Mouse (Mus musculus) WW6 (cell line): ENCODE results near the gene Gm21969.

ENCODE experiments used
- DNase-seq: peaks from one replicate; pipeline ENCODE4 v3.0.0-alpha.2; 2013; ENCODE audit warnings: low read depth, low spot score

Gm21969 gene

DNA sequence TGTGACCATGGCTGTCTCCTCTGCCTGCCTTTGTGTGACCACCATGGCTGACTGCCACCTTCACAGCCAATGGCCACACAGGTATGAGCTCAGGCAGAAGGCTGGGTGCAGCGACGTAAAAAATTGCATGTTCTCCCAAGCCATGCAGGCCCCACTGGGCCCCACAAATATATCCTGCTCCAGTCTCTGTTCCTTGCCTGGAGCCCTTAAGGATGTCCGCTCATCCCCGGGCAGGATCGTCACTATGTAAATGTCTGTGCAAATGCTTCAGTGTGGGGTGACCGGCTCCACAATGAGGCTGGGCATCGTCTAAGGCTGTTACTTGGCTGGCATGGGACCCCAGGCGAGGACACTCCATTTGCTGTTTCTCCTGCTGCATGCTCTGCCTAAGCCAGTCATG is 50.3 kb downstream of the Gm21969 start, which contains the start of gene Tas1r2:
Gene Tas1r2 (plus strand): TSS at position 301 of the 400 bp plus-strand sequence.
- DNase-seq, result no peak

DNA sequence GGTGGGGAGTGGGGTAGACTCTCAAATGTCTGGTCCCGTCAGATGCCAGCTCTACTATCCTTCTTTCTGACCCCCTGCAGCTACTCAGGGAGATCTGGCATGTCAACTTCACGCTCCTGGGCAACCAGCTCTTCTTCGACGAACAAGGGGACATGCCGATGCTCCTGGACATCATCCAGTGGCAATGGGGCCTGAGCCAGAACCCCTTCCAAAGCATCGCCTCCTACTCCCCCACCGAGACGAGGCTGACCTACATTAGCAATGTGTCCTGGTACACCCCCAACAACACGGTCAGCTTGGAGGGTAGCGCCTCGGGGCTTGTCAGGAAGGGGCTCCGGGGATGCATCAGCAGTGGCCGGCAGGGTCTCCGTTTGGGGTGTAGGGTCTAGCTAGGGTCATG is 58.9 kb downstream of the Gm21969 start:
- DNase-seq, result no peak

DNA sequence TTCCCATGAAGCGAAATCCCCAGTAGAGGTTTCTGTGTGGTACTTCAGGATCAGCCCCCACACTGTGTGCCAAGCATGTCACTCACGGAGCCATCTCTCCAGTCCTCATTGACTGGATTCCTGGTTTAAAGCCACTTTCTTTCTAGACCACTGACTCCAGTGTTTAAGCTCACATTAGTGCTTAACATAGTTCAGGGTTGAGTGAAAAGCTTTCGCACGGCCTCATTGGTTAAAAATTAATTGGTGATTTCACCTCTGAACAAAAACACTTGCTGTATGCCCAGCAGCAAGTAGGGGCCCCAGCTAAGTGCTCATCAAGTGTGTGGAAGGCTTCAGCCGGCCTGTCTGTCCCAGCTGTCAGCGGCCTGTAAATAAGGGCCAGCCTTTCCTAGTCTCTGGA is 64.6 kb downstream of the Gm21969 start:
- no peak for DNase-seq

DNA sequence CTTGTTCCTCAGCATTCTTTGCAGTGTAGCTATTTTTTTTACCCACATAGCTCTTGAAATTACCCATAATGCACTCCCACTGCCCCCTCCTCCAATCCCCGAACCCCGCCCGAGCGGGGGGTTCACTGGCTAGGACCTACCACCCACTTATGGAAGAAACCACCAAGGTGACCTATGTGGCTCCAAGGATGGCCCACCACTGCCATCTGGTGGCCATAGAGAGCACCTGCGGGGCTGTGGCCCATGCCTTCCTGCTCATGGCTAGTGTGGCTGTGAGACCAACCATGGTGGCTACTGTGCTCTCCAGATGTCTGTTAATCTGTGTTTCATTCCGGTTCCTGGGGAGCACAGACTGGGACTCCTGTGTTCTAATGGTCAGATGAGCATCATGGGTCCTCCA is 66.9 kb downstream of the Gm21969 start:
- DNase-seq, result peak; percentile 43

DNA sequence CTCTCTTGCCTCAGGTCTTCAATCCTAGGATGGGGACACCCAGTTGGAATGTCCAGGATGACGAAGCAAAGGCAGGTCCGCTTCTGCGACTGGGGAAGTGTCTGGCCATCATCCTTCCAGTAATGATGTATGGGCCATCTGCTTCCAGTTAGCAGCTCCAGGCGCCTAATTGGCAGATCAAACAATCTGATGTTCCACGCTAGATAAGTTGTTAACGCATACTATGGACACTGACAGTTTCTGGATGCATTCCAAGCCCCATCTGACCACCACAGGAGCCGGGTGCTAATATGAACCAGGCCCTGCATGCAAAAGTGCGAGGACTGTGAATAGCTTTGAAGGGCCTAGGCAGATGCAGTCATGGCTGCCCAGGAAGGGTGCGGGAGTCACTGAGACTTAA is 72.7 kb downstream of the Gm21969 start:
- DNase-seq, result no peak

DNA sequence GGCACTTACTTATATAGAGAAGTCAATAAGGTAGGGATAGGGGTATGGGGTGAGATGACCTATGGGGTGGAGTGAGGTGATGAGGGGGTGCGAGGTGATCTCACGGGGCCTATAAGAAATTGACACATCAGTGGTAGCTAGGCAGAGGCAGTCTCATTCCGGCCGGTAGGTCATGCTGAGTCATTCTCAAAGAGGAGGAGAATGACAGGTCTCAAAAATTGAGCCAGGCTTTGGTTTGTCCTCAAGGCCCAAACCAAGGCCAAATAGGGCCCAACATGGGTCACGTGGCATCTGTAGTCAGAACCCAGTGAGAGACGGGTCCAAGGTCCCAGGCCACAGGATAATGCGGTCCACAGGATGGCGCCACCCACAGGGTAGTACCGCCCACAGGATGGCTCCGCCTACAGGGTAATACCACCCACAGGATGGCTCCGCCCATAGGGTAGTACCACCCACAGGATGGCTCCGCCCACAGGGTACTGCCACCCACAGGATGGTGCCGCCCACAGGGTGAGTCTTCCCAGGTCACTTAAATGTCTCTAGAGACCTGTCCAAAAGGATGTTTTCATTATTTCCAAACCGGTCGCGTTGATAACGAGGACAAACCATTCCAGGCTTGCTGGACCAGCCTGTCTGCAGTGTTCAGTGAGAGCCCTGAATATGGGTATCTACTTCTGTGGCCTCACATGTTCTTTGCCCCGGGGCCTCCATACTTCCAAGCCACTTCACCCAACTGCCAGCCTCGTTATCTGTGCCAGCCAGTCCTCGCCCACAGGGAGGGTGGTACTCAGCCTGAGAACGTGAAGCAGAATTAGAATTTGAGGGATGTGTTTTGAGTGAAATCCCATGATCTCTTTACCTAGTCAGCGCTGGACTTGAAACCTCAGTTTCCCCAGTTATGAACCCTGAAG is 81.0 kb downstream of the Gm21969 start:
- DNase-seq, result no peak

DNA sequence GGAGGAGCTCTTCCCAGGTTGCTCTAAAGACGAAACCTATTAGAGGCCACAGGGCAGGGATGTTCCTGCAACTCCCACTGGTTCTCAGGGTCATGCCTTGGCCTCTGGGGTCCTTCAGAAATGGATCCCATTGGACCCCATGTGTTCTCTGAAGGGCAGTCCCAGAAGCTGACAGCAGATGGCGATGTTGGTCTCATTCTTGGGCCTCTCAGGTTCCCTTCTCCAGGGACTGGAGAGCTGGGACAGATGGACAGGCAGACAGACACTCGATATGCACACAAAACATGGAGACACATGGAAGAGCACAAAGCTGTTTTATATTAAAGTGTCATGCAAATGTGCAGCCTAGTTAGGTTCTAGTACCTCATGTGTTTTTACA is 81.6 kb downstream of the Gm21969 start:
- no peak for DNase-seq

DNA sequence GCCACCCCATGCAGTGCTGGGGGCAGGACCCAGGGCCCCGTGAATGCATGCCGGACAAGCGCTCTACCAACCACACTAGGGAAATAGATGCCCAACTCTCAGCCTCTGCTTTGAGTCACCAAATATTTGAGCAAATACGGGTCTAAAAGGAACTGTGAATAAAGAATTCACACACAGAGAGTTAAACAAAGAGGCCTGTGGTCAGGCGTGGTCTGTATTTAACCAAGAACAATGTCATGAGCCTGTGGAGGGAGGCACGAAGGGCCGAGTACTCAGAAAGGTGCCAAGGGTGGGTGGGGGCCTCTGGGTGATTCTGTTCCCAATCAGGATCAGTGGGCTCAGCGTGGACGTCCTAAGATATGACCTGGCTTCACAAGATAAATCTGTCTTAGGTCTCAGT is 85.1 kb downstream of the Gm21969 start:
- DNase-seq, result no peak

DNA sequence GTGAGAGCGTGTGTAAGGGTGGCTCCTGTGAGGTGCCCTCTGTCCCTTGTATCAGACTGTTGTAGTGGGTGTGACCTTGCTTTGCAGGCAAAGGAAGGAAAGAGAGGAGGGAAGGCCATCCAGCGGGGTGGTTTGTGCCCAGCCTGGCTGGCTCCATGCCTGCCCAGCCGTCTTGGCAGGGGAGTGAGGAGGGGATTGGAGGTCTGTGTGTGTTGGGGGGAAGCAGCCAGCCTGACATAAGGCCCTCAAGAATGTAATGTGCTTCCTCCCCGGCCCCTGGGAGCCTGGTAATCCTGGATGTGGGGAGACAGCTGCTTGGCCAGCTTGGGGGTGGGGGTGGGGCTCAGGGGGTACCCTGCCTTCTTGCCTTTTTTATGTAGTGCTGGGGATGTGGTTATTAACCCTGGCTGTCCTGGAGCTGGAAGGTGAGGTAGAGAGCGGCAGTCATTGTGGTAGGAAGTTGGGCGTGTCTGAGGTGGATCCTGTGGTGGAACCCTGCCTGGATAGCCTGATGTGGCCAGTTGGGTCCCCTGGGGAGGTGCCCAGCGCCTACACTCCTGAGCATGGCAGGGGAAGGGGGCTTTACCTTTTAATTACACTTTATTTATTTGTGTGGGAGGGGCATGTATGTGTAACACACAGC is 86.8 kb downstream of the Gm21969 start:
- no peak for DNase-seq

DNA sequence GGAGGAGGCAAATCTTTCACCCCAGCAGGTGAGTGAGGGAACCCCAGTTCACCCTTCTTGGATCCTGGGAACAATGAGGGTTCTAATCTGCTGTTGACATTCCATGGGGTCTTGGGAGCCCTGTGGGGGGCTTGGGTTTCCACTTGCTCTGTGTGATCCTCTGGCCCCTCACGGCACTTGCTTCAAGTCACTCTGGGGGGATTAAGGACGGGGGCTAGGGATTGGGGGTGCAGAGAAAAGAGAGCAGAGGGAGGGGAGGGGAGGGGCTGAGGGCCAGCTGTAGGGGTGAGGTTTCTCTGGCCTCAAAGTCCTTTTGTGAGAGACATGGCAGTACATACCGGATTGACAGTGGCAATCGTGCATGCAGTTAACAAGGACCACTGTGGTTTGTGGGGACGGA is 90.3 kb downstream of the Gm21969 start:
- DNase-seq, result no peak

DNA sequence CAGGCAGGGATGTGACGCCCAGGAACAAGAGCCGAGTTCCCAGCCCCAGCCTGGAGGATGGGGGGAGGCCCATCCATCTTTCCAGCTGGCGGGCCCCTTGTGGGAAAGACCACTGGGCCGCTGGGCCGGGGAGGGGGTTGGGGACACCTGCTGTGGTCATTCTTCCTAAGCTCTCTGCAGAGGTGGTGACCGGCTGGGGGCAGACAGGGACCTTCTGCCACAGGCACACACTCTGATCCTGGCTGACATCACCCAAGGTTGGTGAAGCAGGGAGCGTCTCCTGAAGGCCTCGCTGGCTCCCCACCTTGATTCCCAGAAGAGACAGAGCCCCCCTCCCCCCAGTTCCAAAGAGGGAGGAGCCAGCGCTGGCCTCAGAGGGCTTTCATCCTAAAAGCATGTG is 94.8 kb downstream of the Gm21969 start:
- no peak for DNase-seq

DNA sequence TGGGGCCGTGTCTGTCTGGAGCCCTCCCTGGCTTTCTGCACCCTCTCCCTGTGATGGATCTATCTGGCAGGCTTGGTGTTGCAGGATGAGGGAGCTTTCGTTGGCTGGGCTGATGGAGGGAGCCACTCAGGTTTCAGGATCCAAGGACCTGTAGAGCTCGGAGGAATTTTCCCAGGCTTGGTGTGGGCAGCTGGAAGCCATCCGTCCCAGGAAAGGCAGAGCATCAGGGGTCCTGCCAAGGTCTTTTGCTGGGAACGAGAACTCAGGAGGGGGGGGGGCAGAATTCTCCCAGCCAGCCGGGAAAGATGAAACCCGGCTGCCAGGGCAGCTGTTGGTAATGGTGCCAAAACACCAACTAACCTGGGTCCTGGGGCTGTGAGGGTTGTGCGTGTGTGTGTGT is 95.6 kb downstream of the Gm21969 start:
- no peak for DNase-seq

DNA sequence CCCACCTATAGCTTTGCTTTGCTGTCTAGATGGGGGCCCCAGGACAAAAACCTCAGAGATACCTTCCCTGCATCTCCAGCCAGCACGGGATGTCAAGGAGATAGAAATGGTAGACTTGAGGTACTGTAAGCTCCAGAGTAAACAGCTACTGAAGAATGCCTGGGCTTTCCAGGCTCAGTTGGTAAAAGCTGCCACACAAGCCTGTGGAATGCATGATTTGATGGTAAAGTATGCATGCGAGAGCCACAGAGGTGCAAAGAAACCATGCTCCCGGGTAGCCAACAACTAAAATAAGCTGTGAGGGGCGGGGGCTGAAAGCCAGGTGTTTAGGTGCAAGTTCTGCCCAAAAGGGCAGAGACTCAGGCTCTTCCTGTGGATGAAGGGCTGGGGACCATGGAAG is 99.9 kb downstream of the Gm21969 start:
- DNase-seq, result no peak

DNA sequence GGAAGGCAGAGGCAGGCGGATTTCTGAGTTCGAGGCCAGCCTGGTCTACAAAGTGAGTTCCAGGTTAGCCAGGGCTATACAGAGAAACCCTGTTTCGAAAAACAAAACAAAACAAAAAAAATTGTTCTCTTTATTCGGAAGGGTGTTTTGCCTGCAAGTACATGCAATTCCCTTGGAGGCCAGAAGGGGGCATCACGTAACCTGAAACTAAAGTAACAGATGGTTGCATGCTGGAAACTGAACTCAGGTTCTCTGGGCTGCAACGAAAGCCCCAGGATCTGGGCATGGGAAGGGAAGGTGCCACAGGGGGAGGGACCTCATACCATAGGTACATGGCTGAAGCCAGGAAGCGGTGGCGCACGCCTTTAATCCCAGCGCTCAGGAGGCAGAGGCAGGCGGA is 100.5 kb downstream of the Gm21969 start:
- no peak for DNase-seq

DNA sequence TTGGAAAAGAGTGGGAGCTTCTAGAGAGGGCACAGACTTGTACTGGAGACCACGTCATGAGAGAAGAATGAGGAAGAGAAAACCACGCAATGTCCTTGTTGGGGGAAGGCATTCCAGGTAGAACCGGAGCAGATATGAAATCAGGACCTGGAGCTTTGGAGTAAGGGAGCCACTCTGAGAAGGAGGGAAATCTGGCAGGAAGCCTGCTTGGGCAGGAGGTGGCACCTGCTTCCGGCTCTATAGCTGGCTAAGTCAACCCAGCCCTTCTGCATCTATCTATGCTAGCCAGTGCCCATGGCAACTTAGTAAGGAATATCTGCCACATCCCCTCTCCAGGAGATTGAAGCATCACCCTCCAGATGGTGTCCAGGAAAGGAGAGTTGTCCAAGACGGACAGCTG is 103.0 kb downstream of the Gm21969 start:
- no peak for DNase-seq

DNA sequence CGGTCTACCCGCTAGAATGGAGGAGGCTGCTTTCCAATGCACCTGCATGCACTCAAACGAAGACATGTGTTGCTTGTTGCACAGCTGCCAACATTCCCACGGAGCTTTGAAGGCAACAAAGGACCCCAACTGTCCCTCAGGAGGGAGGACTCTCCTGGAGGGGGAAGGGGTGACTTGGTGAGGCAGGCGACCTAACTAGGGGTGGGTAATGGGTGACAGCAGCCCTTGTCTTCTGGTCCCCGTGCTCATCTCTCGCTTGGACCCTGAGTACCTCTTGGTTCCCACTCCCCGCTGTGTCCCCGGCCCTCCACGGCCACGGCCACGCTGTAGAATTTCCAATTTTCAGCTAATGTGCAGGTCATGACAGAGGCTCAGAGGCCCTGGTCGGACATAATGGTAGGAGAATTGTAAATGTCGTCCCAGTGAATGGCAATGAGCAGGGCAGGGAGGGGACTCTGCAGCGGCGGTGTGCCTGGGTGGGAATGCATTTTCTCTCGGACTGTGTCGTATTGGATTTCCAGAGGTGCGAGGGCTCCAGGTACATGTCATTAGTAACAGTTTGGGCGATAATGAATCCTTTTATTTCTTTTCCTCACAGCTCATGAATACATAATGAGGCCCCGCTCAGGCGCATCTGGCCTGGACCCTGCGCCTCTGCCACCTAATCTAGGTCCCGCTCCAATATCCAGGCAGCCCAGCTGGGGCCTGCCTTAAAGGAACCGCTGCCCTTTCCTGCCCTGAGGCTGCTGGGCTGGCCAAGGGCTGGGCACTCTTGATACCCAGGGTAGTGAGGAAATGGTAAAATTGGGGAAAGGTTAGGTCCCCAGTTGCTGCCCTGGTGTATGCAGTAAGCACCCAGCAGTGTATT is 107.7 kb downstream of the Gm21969 start:
- no peak for DNase-seq
